Mouse (Mus musculus) cortical plate, adult 2 months (tissue): ENCODE measurements around the gene Pctp. TPM values are rescaled to one million over a fixed set of nuclear protein-coding genes. Genes with fewer than 3 reads are reported as not detected.

ENCODE experiments used
- H3K27ac ChIP-seq: fragments of 200-500 bp; 2 replicates; pipeline ENCODE4 v1.5.1; 2012; ENCODE audit warnings: low read length, control low read depth, inconsistent platforms; ENCODE audit not compliant: insufficient read depth
- H3K4me1 ChIP-seq: fragments of 200-500 bp; 2 replicates; pipeline ENCODE4 v1.6.1; 2011; ENCODE audit warnings: low read length; ENCODE audit not compliant: control insufficient read depth, insufficient read depth
- H3K4me3 ChIP-seq: fragments of 200-500 bp; 2 replicates; pipeline ENCODE4 v1.5.1; 2011; ENCODE audit warnings: mild to moderate bottlenecking, low read length, control low read depth; ENCODE audit not compliant: insufficient read depth
- CTCF ChIP-seq: fragments of 200-500 bp; IDR thresholded peaks from 2 replicates; pipeline ENCODE4 v1.5.1; 2011; ENCODE audit warnings: mild to moderate bottlenecking, control low read depth, low read length; ENCODE audit not compliant: insufficient read depth; ENCODE audit errors: extremely low read depth
- POLR2A ChIP-seq: fragments of 200-500 bp; IDR thresholded peaks from 2 replicates; pipeline ENCODE4 v1.6.1; 2011; ENCODE audit warnings: mild to moderate bottlenecking, low read length, control low read depth; ENCODE audit not compliant: insufficient read depth; ENCODE audit errors: extremely low read depth
- polyA plus RNA-seq: library from polyadenylated mRNA; depleted of rRNA; stranded (reverse); fragments of >200 nt; gene quantifications from 2 replicates; pipeline ENCODE4 v1.2.3, GENCODE M21; 2012; rRNA removed

Pctp gene
- polyA plus RNA-seq, 1 experiment = 1.6 TPM

DNA sequence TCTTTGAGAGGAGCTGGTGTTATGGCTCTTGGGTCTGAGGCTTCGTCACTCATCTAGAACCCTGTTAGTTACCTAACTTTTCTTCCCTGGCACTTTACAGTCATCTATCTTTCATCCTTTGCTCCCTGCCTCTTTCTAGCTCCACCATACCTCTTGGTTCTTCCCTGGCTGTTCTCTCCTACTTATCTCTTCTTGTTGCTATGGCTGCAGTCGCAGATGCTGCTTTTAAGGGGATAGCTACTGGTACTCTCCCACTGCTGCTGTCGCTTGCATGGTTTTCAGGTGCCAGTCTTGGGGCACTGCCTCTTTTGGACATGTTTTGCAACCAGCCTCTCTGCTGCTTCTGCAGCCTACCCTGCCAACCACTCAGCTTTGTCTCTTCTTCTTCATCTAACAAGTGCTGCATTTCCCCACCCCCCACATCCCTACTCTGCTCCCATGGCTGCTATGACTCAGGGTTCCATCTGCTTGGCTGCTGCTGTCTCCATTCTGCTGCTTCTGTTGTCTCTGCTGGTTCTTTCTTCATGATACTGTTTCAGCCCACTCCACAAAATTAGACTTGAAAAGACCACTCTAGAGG, 51.9 kb downstream of the Pctp start:
- Histone ChIP-seq H3K27ac (no peak overlapping the region), H3K4me3 (no peak overlapping the region), H3K4me1 (peaks cover 3% of the 10 kb centered on the region; the same call in 1 of the 2 replicates)
- no peak for TF ChIP-seq CTCF
- no peak for TF ChIP-seq POLR2A

DNA sequence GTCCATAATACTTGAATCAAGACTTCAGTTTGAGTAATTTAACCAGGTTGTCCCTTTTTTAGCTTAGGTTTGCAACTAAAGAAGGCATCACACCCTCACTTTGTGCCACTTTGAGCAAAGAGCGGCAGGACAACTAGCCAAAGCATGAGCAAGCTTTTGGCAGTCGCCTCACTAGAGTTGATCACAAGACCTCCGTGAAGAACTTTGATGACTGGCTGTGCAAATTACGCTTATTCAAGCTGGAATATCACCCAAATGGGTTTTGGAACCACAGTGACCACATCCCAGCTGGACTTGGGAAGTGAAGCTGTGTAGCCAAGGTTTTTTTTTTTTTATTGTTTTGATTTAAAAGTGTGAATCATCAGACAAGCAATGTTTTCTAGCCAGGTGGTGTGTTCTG, 54.9 kb downstream of the Pctp start:
- Histone ChIP-seq H3K27ac (no peak overlapping the region), H3K4me1 (peaks cover 3% of the 10 kb centered on the region; the same call in 1 of the 2 replicates), H3K4me3 (no peak overlapping the region)
- TF ChIP-seq CTCF (no peak), POLR2A (no peak)

DNA sequence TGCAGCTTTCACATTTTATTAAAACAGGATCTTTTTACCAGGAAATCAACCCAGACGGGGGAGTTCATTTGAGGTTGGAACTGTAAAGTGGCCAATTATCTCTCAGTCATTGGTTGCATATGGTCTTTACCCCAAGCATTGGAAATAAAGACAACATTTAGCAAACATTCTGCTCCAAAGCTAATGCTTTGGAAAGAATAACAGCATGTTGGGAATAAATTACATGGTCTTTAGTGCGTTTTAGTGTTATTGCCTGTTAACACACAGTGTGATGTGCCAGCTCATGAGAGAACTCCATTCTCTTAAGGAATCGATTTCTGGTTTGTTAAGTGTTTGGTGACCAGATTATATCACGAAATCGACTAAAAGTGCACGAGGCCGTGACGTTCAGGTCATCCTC, 57.5 kb downstream of the Pctp start:
- Histone ChIP-seq H3K4me1 (no peaks in the 10 kb centered on the region), H3K4me3 (no peak overlapping the region), H3K27ac (no peak overlapping the region)
- no peak for TF ChIP-seq CTCF
- TF ChIP-seq POLR2A = no peak

DNA sequence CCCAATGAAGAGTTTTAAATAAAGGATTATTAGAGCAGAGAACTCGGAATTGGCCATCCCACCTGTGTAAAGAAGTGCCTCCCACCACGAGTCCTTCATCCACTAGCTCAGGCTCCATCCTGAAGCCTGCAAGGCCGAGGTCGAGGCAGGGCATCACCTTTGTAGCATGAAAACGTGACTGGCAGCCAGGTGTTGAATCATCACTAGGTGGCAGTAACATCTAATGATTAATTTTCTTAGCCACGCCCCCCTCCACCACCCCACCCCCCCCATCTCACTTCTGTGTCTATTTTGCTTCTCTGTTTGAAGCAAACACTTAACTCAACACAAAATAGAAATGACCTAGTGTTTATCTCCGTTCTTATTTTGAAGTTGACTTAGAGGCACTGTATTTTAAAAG, 65.5 kb downstream of the Pctp start:
- Histone ChIP-seq H3K4me1 (no peaks in the 10 kb centered on the region), H3K27ac (no peak overlapping the region), H3K4me3 (no peak overlapping the region)
- no peak for TF ChIP-seq CTCF
- TF ChIP-seq POLR2A = no peak

Other genes starting within 250 kb of the Pctp start
- gene Ankfn1, start 225.2 kb downstream of the Pctp start, polyA plus RNA-seq = 2.5 and 4.5 TPM in 2 replicates
- 17.8 and 18.2 TPM in 2 replicates for gene Tmem100, start 27.5 kb upstream of the Pctp start, polyA plus RNA-seq
- 13.3 and 13.6 TPM in 2 replicates for gene Gm45716, start 184.8 kb upstream of the Pctp start, polyA plus RNA-seq
- gene Mmd, start 246.6 kb upstream of the Pctp start, polyA plus RNA-seq = 164 and 173 TPM in 2 replicates